Mouse (Mus musculus) CD4-positive, CD25-positive, alpha-beta regulatory T cell, adult 4 months (primary cell): ENCODE results near the gene Bhlhe23. TPM values are rescaled to one million over a fixed set of nuclear protein-coding genes. Genes with fewer than 3 reads are reported as not detected.

Experiments
- ATAC-seq: one replicate; pipeline ENCODE4 v1.8.0; 2017
- polyA plus RNA-seq, 2 experiments: library from polyadenylated mRNA; unstranded; fragments of 100-300 nt; shearing (Covaris generic); gene quantifications; one replicate each; pipeline ENCODE4 v1.2.1; 2017

Gene Bhlhe23
- polyA plus RNA-seq, 2 experiments from 2014 or later = not detected

DNA sequence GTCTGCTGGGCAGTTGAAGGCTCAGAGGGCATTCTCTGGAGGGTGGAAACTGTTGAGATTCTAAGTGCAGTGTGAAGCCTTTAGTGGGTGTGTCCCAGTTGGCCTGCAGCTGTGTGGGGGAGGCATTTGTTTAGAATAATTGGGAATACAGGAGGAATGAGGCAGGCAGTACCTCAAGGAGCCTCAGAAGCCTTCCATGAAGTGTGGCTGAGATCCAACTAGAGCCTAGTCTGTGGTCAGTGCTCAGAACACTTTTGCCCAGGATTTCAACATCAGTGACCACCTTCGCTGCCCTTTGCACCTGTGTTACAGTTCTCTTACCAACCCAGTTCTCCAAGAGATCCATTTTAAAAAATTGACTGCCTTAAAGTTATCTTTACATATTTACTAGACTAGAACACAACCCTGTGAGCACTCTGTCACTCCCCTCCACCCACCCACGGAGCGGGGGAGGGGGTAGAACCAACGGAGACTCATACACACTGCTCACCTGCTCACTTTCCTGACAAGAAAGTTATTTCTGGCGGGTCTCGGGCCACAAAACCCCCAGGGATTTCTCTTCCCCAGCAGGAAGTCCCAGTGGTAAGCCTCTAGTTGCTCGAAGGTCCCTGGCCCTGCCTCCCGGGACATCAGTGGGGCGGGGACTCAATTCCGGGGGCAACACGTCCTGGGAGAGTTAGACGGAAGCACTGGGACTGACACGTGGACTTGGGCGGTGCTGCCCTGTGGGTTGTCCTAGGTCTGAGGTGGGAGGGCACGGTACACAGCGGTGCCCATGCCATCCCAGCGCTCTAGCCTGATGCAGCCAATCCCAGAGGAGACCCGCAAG, 51.9 kb downstream of the Bhlhe23 start, which contains the start of gene Slc17a9:
Gene Slc17a9, plus strand, starts transcription at position 679 of the 829 bp plus-strand sequence.
- ATAC-seq = peak; percentile 63

Other genes with a start within 250 kb of the Bhlhe23 start
- 10 to 100 TPM; 22.7 to 23.5 TPM for gene Mrgbp, start 195.6 kb downstream of the Bhlhe23 start, polyA plus RNA-seq
- gene Ogfr, start 187.7 kb downstream of the Bhlhe23 start, polyA plus RNA-seq = 10 to 100 TPM; 11.0 to 13.1 TPM
- gene Col9a3, start 179.1 kb downstream of the Bhlhe23 start, polyA plus RNA-seq = 1 to 10 TPM in 1 of 2 experiments, under 1 TPM in 1; 0.40 to 2.3 TPM
- gene Tcfl5, start 134.2 kb downstream of the Bhlhe23 start, polyA plus RNA-seq = under 1 TPM in 1 of 2 experiments, not detected in 1; 0.23 TPM
- gene Dido1, start 66.9 kb downstream of the Bhlhe23 start, polyA plus RNA-seq = 10 to 100 TPM; 49.7 to 73.1 TPM
- gene Gid8, start 66.8 kb downstream of the Bhlhe23 start, polyA plus RNA-seq = 10 to 100 TPM; 11.4 to 22.0 TPM
- gene Slc17a9, start 51.6 kb downstream of the Bhlhe23 start, polyA plus RNA-seq = 100 to 1,000 TPM in 1 of 2 experiments, 10 to 100 TPM in 1; 77.3 to 114 TPM
- gene Ythdf1, start 144.0 kb upstream of the Bhlhe23 start, polyA plus RNA-seq = 1 to 10 TPM; 7.5 to 9.2 TPM
- gene Birc7, start 152.1 kb upstream of the Bhlhe23 start, polyA plus RNA-seq = not detected
- not detected for gene Nkain4, start 177.8 kb upstream of the Bhlhe23 start, polyA plus RNA-seq
- gene Arfgap1, start 190.3 kb upstream of the Bhlhe23 start, polyA plus RNA-seq = 10 to 100 TPM; 42.6 to 73.0 TPM
- gene Col20a1, start 209.6 kb upstream of the Bhlhe23 start, polyA plus RNA-seq = under 1 TPM; 0.36 to 0.38 TPM